Mouse (Mus musculus) midbrain, embryonic 16.5 days (tissue): ENCODE measurements around the gene Sycp2l. TPM values are rescaled to one million over a fixed set of nuclear protein-coding genes. Genes with fewer than 3 reads are reported as not detected.
"Not testable (repeated sequence)": the region's sequence is repeated elsewhere in the genome, so short reads cannot be mapped to it uniquely, and the experiment has no call there.

Source experiments
- ATAC-seq: fragments of 200-750 bp; cut with Nextera tagmentation; 2 replicates; pipeline ENCODE4 v1.8.0; 2017; ENCODE audit warnings: moderate TSS enrichment
- H3K27ac ChIP-seq: fragments of 300-500 bp; sonication (generic); 2 replicates; pipeline ENCODE4 v1.5.1; 2014; ENCODE audit warnings: mild to moderate bottlenecking, low read length, mixed read lengths
- H3K27me3 ChIP-seq: fragments of 300-500 bp; sonication (generic); 2 replicates; pipeline ENCODE4 v1.6.1; 2014; ENCODE audit warnings: low read depth, low read length, mixed read lengths; ENCODE audit not compliant: control insufficient read depth, insufficient read depth
- H3K36me3 ChIP-seq: fragments of 300-500 bp; sonication (generic); 2 replicates; pipeline ENCODE4 v1.6.1; 2014; ENCODE audit warnings: mild to moderate bottlenecking, low read length, moderate library complexity, mixed read lengths; ENCODE audit not compliant: control insufficient read depth, insufficient read depth
- H3K4me1 ChIP-seq: fragments of 300-500 bp; sonication (generic); 2 replicates; pipeline ENCODE4 v1.6.1; 2014; ENCODE audit warnings: mild to moderate bottlenecking, low read length, mixed read lengths; ENCODE audit not compliant: control insufficient read depth, insufficient read depth
- H3K4me2 ChIP-seq: fragments of 300-500 bp; sonication (generic); 2 replicates; pipeline ENCODE4 v1.6.1; 2014; ENCODE audit warnings: mild to moderate bottlenecking, low read length, mixed read lengths
- H3K4me3 ChIP-seq: fragments of 300-500 bp; sonication (generic); 2 replicates; pipeline ENCODE4 v1.5.1; 2014; ENCODE audit warnings: low read depth, mild to moderate bottlenecking, low read length, moderate library complexity, mixed read lengths
- H3K9ac ChIP-seq: fragments of 300-500 bp; sonication (generic); 2 replicates; pipeline ENCODE4 v1.6.1; 2014; ENCODE audit warnings: low read depth, low read length, mixed read lengths
- H3K9me3 ChIP-seq: fragments of 300-500 bp; sonication (generic); replicated peaks from 2 replicates; pipeline ENCODE4 v1.6.1; 2014; ENCODE audit warnings: mild to moderate bottlenecking, low read length, mixed read lengths; ENCODE audit not compliant: control insufficient read depth, poor library complexity, severe bottlenecking
- WGBS: fragments of 180-500 bp; shearing (Covaris S2); extraction: QIAGEN DNeasy Blood & Tissue Kit; methylation state at CpG from one replicate; pipeline ENCODE4 v1.1.7; 2014; 5-methylcytosine and 5-hydroxymethylcytosine counted together
- polyA plus RNA-seq: library from polyadenylated mRNA; unstranded; fragments of >200 nt; fragmentation: Nextera tagmentation; extraction: Ambion mirVana; gene quantifications from 2 replicates; pipeline ENCODE4 v1.2.1, GENCODE M21; 2015

Gene Sycp2l
- polyA plus RNA-seq, 1 experiment from 2014 or later, result not detected

DNA sequence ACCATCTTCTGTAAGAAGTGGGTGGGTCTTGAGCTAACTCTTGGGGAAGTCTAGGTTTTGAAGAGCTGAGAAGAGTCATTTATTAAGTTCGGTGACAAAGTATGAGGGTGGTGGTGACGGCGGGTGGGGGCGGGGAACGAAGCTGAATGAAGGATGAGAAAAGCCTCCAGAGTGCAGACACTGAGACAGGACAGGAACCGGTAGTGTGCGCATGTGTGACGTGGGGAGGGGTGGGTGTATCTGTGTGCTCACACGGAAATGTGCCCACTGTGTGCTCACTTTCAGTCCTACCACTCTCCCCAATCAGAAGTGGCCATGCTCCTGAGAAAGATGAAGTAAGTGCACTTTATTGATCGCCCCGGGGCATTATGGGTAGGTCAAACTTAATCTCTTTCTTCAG, 39.0 kb downstream of the Sycp2l start:
- no peaks in the 10 kb centered on the region for H3K36me3 ChIP-seq
- H3K9me3 ChIP-seq, result no peaks in the 10 kb centered on the region
- no peaks in the 10 kb centered on the region for H3K27me3 ChIP-seq
- H3K9ac ChIP-seq, result no peak overlapping the region
- ATAC-seq, result no peak
- H3K4me1 ChIP-seq, result no peaks in the 10 kb centered on the region
- H3K4me3 ChIP-seq, result no peak overlapping the region
- no peak overlapping the region for H3K4me2 ChIP-seq
- no peak overlapping the region for H3K27ac ChIP-seq
- WGBS, result 89% methylated on average over 11 of the region's 11 CpGs

DNA sequence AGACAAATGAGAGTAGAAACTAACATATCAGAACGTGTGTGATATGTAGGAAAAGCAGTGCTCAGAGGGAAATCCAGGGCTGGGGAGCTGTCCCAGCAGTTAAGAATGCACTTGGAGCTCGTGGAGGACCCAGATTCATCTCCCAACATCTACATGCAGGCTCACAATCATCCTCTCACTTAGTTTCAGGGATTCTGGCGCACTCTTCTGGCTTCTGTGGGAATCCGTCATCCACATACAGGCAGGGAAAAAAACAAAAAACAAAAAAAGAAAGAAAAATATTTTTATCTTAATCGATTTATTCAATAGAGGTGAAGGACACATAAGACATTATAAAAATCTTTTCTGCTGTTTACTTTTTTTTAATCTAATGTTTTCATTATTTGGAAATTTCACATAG, 44.3 kb downstream of the Sycp2l start:
- Histone ChIP-seq H3K4me1 (no peaks in the 10 kb centered on the region), H3K27ac (no peak overlapping the region), H3K36me3 (no peaks in the 10 kb centered on the region), H3K9ac (no peak overlapping the region), H3K9me3 (no peaks in the 10 kb centered on the region), H3K4me3 (no peak overlapping the region), H3K4me2 (no peak overlapping the region), H3K27me3 (no peaks in the 10 kb centered on the region)
- 66% methylated on average over 5 of the region's 5 CpGs for WGBS
- ATAC-seq, result no peak

DNA sequence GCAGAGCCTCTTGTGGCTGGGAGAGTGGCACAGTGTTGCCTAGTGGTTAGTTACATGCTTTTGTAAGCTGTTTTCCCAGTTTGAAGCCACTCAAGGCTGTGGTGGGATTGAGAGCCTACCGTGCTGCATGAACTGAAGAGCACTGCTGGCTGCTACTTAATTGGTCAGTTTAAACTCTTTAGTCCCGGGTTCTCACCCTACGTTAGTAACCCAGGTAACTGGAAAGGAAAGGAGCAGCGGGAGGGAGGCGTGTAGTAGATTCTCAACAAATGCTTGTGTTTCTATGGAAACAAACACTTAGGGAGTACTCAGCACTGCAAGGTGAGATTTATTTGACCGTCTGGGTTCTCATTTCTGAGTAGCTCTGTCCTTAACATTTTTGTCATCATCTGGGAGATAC, 73.8 kb downstream of the Sycp2l start:
- WGBS, result 63% methylated on average over 6 of the region's 6 CpGs
- H3K36me3 ChIP-seq, result peaks cover 40% of the 10 kb centered on the region
- no peak overlapping the region for H3K27ac ChIP-seq
- H3K27me3 ChIP-seq, result no peaks in the 10 kb centered on the region
- H3K4me2 ChIP-seq, result no peak overlapping the region
- H3K9ac ChIP-seq, result no peak overlapping the region
- no peak for ATAC-seq
- H3K4me3 ChIP-seq, result no peak overlapping the region
- H3K4me1 ChIP-seq, result no peaks in the 10 kb centered on the region
- no peaks in the 10 kb centered on the region for H3K9me3 ChIP-seq

DNA sequence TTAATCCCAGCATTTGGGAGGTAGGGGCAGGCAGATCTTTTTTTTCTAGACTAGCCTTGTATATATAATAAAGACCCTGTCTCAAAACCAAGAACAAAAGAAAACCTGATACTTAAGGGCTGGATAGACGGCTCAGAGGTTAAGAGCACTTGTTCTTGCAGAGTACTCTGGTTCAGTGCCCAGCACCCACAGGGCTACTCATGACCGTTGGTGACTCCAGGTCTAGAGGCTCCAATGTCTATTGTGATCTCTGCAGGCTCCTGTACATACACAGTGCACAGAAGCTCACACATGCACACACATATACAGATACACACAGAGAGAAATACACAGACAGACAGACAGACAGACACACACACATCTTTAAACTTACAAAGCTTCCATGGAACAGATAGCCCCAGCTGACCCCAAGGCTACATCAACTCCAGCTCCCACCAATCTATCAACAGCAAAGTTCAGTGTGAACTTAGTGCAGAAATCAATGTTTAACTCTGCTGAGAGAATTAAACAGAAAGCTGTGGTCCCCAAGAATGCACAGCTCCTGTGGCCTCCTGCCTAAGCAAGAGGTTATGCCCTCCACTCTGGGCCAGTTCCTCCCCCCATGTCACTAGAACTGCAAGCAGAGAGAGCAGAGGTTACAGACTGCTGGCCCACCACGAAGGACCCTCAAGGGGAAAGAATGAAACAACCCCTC, 81.7 kb downstream of the Sycp2l start:
- H3K27me3 ChIP-seq, result no peaks in the 10 kb centered on the region
- no peaks in the 10 kb centered on the region for H3K9me3 ChIP-seq
- H3K4me1 ChIP-seq, result no peaks in the 10 kb centered on the region
- H3K4me2 ChIP-seq, result no peak overlapping the region
- no peak overlapping the region for H3K4me3 ChIP-seq
- WGBS, result 65% methylated on average over 3 of the region's 3 CpGs
- no peak overlapping the region for H3K9ac ChIP-seq
- peaks cover 13% of the 10 kb centered on the region; the same call in 1 of the 2 replicates for H3K36me3 ChIP-seq
- H3K27ac ChIP-seq, result no peak overlapping the region
- no peak for ATAC-seq

DNA sequence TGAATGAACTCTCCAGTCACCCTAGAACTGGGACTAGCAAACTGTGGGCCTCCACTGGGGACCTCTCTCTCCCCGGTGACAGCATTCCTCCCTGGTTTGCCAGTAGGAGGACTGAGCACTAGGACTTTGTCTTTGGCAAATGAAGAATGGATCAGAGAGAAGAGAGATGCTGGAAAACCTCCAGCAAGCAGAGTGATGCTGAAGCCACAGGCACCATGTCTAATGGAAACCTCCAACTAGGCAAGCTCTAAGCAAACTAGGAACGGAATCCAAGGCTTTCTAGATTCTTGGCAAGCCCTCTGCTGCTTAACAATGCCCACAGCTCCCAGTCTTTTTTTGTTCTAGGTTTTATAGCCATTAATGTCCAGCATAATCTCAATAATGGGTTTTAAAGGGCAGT, 86.8 kb downstream of the Sycp2l start:
- no peaks in the 10 kb centered on the region for H3K36me3 ChIP-seq
- ATAC-seq, result no peak
- no peak overlapping the region for H3K9ac ChIP-seq
- no peak overlapping the region for H3K4me3 ChIP-seq
- H3K9me3 ChIP-seq, result no peaks in the 10 kb centered on the region
- peaks cover 8% of the 10 kb centered on the region for H3K4me1 ChIP-seq
- no peak overlapping the region for H3K27ac ChIP-seq
- H3K27me3 ChIP-seq, result no peaks in the 10 kb centered on the region
- H3K4me2 ChIP-seq, result no peak overlapping the region
- 71% methylated on average over 2 of the region's 2 CpGs for WGBS

DNA sequence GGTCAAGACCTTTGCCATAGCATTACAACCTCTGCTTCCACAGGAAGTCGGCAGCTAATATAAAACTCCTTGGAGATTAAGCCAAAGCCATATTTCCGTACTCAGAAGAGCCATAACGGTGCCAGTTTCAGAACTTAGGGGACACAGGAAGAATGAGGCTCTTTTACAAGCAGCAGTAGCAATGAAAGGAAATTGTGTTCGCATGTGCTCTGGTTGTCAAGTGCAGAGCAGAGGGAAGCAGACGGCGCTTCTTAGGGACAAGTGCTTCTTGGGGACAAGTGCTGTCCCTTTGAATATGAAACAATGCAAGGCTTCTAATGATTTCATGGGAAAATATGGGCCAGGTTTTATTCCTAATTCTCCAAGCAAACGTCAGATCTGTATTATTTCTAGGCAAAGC, 89.2 kb downstream of the Sycp2l start:
- Histone ChIP-seq H3K9ac (no peak overlapping the region), H3K27ac (no peak overlapping the region), H3K4me3 (no peak overlapping the region), H3K4me2 (no peak overlapping the region), H3K9me3 (no peaks in the 10 kb centered on the region), H3K36me3 (no peaks in the 10 kb centered on the region), H3K27me3 (no peaks in the 10 kb centered on the region), H3K4me1 (peaks cover 8% of the 10 kb centered on the region)
- no peak for ATAC-seq
- 48% methylated on average over 7 of the region's 7 CpGs for WGBS

DNA sequence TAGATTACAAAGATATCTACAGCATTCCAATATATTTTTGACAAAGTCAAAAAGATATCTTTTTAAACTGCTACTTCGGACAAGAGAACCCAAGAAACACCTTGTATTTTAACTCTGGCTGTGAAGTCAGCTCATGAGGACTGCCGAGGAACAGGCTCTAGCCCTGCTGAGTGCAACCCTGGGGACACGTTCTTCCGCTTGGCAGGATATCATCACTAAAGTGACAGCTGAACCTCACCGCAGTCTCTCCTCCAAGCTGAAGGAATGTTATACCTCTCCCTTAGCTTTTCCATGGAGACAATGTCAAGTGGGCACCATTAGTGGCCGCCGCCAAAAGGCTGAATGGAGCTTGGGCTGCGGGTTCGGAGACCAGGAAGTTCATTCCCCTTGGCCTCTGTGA, 89.6 kb downstream of the Sycp2l start:
- H3K4me2 ChIP-seq, result no peak overlapping the region
- H3K27ac ChIP-seq, result no peak overlapping the region
- 60% methylated on average over 9 of the region's 9 CpGs for WGBS
- peaks cover 8% of the 10 kb centered on the region for H3K4me1 ChIP-seq
- ATAC-seq, result no peak
- no peaks in the 10 kb centered on the region for H3K9me3 ChIP-seq
- H3K36me3 ChIP-seq, result no peaks in the 10 kb centered on the region
- H3K27me3 ChIP-seq, result no peaks in the 10 kb centered on the region
- H3K4me3 ChIP-seq, result no peak overlapping the region
- no peak overlapping the region for H3K9ac ChIP-seq

DNA sequence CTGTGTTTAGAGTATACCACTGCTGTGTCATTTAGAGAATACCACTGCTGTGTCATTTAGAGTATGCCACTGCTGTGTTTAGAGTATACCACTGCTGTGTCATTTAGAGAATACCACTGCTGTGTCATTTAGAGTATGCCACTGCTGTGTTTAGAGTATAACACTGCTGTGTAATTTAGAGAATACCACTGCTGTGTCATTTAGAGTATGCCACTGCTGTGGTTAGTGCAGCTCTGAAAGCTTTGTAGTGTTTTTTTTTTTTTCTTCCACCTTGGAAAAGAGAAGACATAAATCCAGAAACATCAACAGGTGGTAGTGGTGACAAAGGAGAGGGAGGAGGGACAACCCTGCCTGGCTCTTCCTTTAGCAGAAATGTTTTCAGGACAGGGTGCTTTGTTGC, 91.5 kb downstream of the Sycp2l start:
- not testable (repeated sequence) for H3K9me3 ChIP-seq, H3K9ac ChIP-seq, H3K4me1 ChIP-seq, H3K27ac ChIP-seq, ATAC-seq, H3K4me2 ChIP-seq, H3K4me3 ChIP-seq, H3K36me3 ChIP-seq, H3K27me3 ChIP-seq

DNA sequence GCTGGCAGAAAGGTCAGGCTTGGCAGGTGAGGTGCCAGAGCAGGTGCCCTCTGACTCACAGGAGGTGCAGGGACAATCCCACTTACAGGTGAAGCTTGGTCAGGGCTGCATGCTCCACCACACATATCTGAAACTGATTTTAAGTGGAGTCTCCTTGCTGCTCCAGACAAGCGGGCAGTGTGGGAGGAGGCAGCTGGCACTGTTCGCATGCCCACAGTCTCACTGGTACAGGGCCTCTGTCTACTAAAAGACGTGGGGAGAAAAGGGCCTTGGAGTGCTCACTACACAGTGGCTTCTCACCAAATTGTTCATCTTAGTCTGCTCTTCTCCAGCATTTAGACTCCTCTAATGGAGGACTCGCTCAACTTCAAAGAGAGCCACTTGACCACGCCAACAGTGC, 92.1 kb downstream of the Sycp2l start:
- H3K36me3 ChIP-seq, result no peaks in the 10 kb centered on the region
- no peak overlapping the region for H3K9ac ChIP-seq
- H3K27me3 ChIP-seq, result no peaks in the 10 kb centered on the region
- no peak overlapping the region for H3K27ac ChIP-seq
- H3K4me3 ChIP-seq, result no peak overlapping the region
- H3K9me3 ChIP-seq, result no peaks in the 10 kb centered on the region
- ATAC-seq, result no peak
- no peak overlapping the region for H3K4me2 ChIP-seq
- H3K4me1 ChIP-seq, result peaks cover 8% of the 10 kb centered on the region
- WGBS, result 82% methylated on average over 5 of the region's 5 CpGs
